Mouse (Mus musculus): Measurements from ENCODE around the gene Ssbp3.

Ssbp3 gene

GRCm38 (mm10) chr4:106907701-106908425 lies 2.6 kb upstream of the Ssbp3 start:
- peak; percentile 89 for DNase-seq (ENCODE audit: low read depth, low spot score)

GRCm38 (mm10) chr4:106908426-106908809 lies 2.1 kb upstream of the Ssbp3 start:
- DNase-seq (ENCODE audit: low read depth, low spot score): peak; percentile 46

GRCm38 (mm10) chr4:106908950-106909751 lies 1.4 kb upstream of the Ssbp3 start:
- DNase-seq (ENCODE audit: low read depth, low spot score): peak; percentile 86

GRCm38 (mm10) chr4:106909797-106910196 lies 704 bp upstream of the Ssbp3 start:
- peak; percentile 11 for DNase-seq (ENCODE audit: low read depth, low spot score)

- DNase-seq (ENCODE audit: low read depth, low spot score): peak; percentile 86
Observed at GRCm38 (mm10) chr4:106911246-106911801, 823 bp downstream of the Ssbp3 start.

- DNase-seq (ENCODE audit: low read depth, low spot score): no peak
Observed at GRCm38 (mm10) chr4:106911951-106912688, 1.6 kb downstream of the Ssbp3 start.

- DNase-seq (ENCODE audit: low read depth, low spot score): no peak
Observed at GRCm38 (mm10) chr4:106912689-106913041, 2.2 kb downstream of the Ssbp3 start.

- DNase-seq (ENCODE audit: low read depth, low spot score): no peak
Observed at GRCm38 (mm10) chr4:106913411-106914049, 3.0 kb downstream of the Ssbp3 start.

GRCm38 (mm10) chr4:106915265-106915664 lies 4.8 kb downstream of the Ssbp3 start:
- no peak for DNase-seq (ENCODE audit: low read depth, low spot score)

GRCm38 (mm10) chr4:106918263-106918662 lies 7.8 kb downstream of the Ssbp3 start:
- no peak for DNase-seq (ENCODE audit: low read depth, low spot score)

- DNase-seq (ENCODE audit: low read depth, low spot score): no peak
Observed at GRCm38 (mm10) chr4:106920119-106920518, 9.6 kb downstream of the Ssbp3 start.

- peak; percentile 80 for DNase-seq (ENCODE audit: low read depth, low spot score)
Observed at GRCm38 (mm10) chr4:106921375-106922336, 11.2 kb downstream of the Ssbp3 start.

GRCm38 (mm10) chr4:106922919-106923318 lies 12.4 kb downstream of the Ssbp3 start:
- no peak for DNase-seq (ENCODE audit: low read depth, low spot score)

- DNase-seq (ENCODE audit: low read depth, low spot score): no peak
Observed at GRCm38 (mm10) chr4:106924175-106924574, 13.7 kb downstream of the Ssbp3 start.

GRCm38 (mm10) chr4:106924888-106925287 lies 14.4 kb downstream of the Ssbp3 start:
- no peak for DNase-seq (ENCODE audit: low read depth, low spot score)

- no peak for DNase-seq (ENCODE audit: low read depth, low spot score)
Observed at GRCm38 (mm10) chr4:106926401-106926800, 15.9 kb downstream of the Ssbp3 start.

- DNase-seq (ENCODE audit: low read depth, low spot score): no peak
Observed at GRCm38 (mm10) chr4:106927034-106927433, 16.5 kb downstream of the Ssbp3 start.

- DNase-seq (ENCODE audit: low read depth, low spot score): no peak
Observed at GRCm38 (mm10) chr4:106928961-106929360, 18.5 kb downstream of the Ssbp3 start.

GRCm38 (mm10) chr4:106932583-106932982 lies 22.1 kb downstream of the Ssbp3 start:
- DNase-seq (ENCODE audit: low read depth, low spot score): no peak

GRCm38 (mm10) chr4:106933813-106934482 lies 23.4 kb downstream of the Ssbp3 start:
- no peak for DNase-seq (ENCODE audit: low read depth, low spot score)
